Mouse (Mus musculus) kidney, postnatal 0 days (tissue): ENCODE measurements around the gene Rab5b. TPM values are rescaled to one million over a fixed set of nuclear protein-coding genes. Genes with fewer than 3 reads are reported as not detected.

ENCODE experiments used
- ATAC-seq: fragments of 200-750 bp; cut with Nextera tagmentation; replicated peaks from 2 replicates; pipeline ENCODE4 v1.8.0; 2017; ENCODE audit warnings: low read depth, moderate number of reproducible peaks, moderate TSS enrichment, moderate library complexity; ENCODE audit not compliant: low FRiP score
- DNase-seq: peaks from one replicate; pipeline ENCODE4 v3.0.0-alpha.2; 2016; ENCODE audit warnings: low spot score
- H3K27ac ChIP-seq: fragments of 300-500 bp; sonication (generic); 2 replicates; pipeline ENCODE4 v1.5.1; 2014; ENCODE audit warnings: mild to moderate bottlenecking
- H3K27me3 ChIP-seq: fragments of 300-500 bp; sonication (generic); 2 replicates; pipeline ENCODE4 v1.6.1; 2014; ENCODE audit warnings: low read length, mixed read lengths; ENCODE audit not compliant: insufficient read depth
- H3K36me3 ChIP-seq: fragments of 300-500 bp; sonication (generic); 2 replicates; pipeline ENCODE4 v1.6.1; 2014; ENCODE audit warnings: low read length, mixed read lengths; ENCODE audit not compliant: insufficient read depth
- H3K4me1 ChIP-seq: fragments of 300-500 bp; sonication (generic); replicated peaks from 2 replicates; pipeline ENCODE4 v1.6.1; 2014; ENCODE audit warnings: antibody characterized with exemption, low read length, mixed read lengths; ENCODE audit not compliant: insufficient read depth
- H3K4me2 ChIP-seq: fragments of 300-500 bp; sonication (generic); 2 replicates; pipeline ENCODE4 v1.6.1; 2014; ENCODE audit warnings: mild to moderate bottlenecking, low read length, moderate library complexity, mixed read lengths
- H3K4me3 ChIP-seq: fragments of 300-500 bp; sonication (generic); replicated peaks from 2 replicates; pipeline ENCODE4 v1.5.1; 2014; ENCODE audit warnings: low read depth, low read length
- H3K9ac ChIP-seq: fragments of 300-500 bp; sonication (generic); 2 replicates; pipeline ENCODE4 v1.6.1; 2014; ENCODE audit warnings: low read depth, low read length
- H3K9me3 ChIP-seq: fragments of 300-500 bp; sonication (generic); replicated peaks from 2 replicates; pipeline ENCODE4 v1.6.1; 2016; ENCODE audit warnings: low read length, inconsistent platforms, mixed read lengths
- CTCF ChIP-seq: IDR thresholded peaks from 2 replicates; pipeline ENCODE4 v1.5.1; 2016; ENCODE audit warnings: antibody characterized with exemption, low read depth, mild to moderate bottlenecking, moderate library complexity
- WGBS: fragments of 180-500 bp; shearing (Covaris S2); extraction: QIAGEN DNeasy Blood & Tissue Kit; methylation state at CpG from one replicate; pipeline ENCODE4 v1.1.7; 2014; 5-methylcytosine and 5-hydroxymethylcytosine counted together
- polyA plus RNA-seq: library from polyadenylated mRNA; unstranded; fragments of >200 nt; fragmentation: Nextera tagmentation; extraction: Ambion mirVana; gene quantifications from 2 replicates; pipeline ENCODE4 v1.2.1, GENCODE M21; 2015

Gene Rab5b
- polyA plus RNA-seq, 1 experiment from 2014 or later, result 57.9 TPM

DNA sequence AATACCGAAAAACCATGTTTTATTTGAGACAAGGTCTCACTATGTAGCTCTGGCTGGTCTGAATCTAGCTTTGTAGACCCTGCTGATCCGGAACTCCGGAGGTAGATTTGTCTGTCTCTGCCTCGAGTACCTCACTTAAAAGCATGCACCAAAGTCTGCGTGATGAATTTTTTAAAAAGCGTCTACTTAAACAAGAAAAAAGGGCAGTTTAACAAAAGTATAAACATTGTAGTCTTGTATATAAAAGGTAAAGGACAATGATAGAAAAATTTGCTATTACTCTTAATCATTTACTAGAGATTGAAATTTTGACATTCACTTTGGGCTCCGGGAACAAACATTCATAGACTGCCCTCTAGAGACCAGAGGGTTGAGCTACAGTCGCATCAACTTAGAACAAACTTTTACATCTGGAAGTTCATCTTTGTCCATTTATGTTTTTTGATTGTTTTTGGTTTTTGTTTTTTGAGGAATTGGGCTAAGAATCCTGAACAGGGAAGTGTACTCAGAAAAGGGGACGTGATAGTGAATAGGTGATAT, 21.5 kb downstream of the Rab5b start:
- H3K36me3 ChIP-seq, result peaks cover 2% of the 10 kb centered on the region
- DNase-seq (peak; percentile 85), ATAC-seq (no peak)
- peak overlapping the region; percentile 74 for H3K4me3 ChIP-seq
- peak overlapping the region; percentile 58 for H3K27ac ChIP-seq
- no peaks in the 10 kb centered on the region for H3K4me1 ChIP-seq
- H3K4me2 ChIP-seq, result peak overlapping the region; percentile 94
- no peaks in the 10 kb centered on the region for H3K27me3 ChIP-seq
- H3K9me3 ChIP-seq, result no peaks in the 10 kb centered on the region
- WGBS, result 2% methylated on average over 9 of the region's 9 CpGs
- H3K9ac ChIP-seq, result peak overlapping the region; percentile 61
- TF ChIP-seq CTCF, result peak; percentile 80

DNA sequence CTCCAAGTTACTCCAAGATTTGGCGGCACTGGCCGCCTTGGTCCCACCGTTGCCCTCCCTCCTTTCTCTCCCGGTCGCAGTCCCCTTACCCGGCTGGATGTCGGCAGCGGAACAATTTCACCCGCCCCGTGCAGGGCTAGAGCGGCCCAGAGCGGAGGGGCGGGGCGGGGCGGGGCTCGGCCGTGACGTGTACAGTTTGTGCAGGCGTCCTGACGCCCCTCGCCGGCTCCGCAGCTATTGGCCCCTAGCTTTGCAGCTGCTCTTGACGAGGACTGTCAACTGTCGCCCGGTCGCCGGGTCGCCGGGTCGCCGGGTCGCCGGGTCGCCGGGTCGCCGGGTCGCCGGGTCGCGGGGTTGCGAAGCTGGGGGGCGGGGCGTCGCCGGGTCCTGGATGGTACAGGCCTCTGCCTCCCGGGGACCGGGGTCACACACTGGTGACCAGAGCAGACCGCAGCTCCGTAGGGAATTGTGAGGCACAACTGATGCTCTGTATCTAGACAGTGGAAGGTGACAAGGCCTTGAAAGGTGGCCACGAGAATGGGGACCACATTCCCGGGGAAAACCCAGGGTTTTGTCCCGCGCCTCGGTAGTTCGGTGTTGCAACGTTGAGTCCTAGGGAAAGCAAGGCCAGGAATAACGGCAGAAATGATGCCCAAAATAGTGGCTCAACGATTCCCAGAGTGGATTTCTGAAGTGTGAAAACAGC, 22.1 kb downstream of the Rab5b start, which contains the start of gene Suox:
Gene Suox (minus strand): TSS at position 311 of the 706 bp plus-strand sequence.
- Histone ChIP-seq H3K4me2 (peak within 1 kb of the TSS; percentile 94), H3K36me3 (no peaks in the 10 kb centered on the region), H3K4me3 (peak within 1 kb of the TSS; percentile 74), H3K27me3 (no peaks in the 10 kb centered on the region), H3K9me3 (no peaks in the 10 kb centered on the region), H3K9ac (peak within 1 kb of the TSS; percentile 61), H3K4me1 (no peaks in the 10 kb centered on the region), H3K27ac (peak within 1 kb of the TSS; percentile 58)
- ATAC-seq (peak; percentile 92), DNase-seq (peak; percentile 93)
- TF ChIP-seq CTCF, result no peak
- under 1% methylated on average over 58 of the region's 60 CpGs for WGBS

DNA sequence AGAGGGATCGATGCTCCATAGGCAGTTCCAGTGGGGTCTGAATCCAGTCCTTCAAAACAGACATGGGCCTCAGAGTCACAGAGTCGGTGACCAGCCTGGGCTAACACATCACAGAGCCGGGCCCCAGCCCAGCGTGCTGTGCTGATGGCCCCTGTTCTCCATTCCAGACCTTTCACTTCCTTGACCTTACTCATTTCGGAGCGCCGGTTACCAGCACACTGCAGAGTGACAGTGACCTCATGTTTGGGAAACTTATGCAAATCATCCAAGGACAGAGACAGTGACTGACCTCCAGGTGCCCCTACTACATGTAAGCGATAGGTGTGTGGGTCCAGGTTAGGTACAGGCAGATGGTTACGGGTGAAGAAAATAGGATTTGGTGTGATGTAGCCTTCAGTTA, 24.9 kb downstream of the Rab5b start:
- Histone ChIP-seq H3K9ac (no peak overlapping the region), H3K4me3 (no peak overlapping the region), H3K27ac (no peak overlapping the region), H3K36me3 (no peaks in the 10 kb centered on the region), H3K4me2 (no peak overlapping the region), H3K9me3 (no peaks in the 10 kb centered on the region), H3K27me3 (no peaks in the 10 kb centered on the region), H3K4me1 (no peaks in the 10 kb centered on the region)
- WGBS, result 93% methylated on average over 9 of the region's 9 CpGs
- DNase-seq (no peak), ATAC-seq (no peak)
- TF ChIP-seq CTCF, result no peak

DNA sequence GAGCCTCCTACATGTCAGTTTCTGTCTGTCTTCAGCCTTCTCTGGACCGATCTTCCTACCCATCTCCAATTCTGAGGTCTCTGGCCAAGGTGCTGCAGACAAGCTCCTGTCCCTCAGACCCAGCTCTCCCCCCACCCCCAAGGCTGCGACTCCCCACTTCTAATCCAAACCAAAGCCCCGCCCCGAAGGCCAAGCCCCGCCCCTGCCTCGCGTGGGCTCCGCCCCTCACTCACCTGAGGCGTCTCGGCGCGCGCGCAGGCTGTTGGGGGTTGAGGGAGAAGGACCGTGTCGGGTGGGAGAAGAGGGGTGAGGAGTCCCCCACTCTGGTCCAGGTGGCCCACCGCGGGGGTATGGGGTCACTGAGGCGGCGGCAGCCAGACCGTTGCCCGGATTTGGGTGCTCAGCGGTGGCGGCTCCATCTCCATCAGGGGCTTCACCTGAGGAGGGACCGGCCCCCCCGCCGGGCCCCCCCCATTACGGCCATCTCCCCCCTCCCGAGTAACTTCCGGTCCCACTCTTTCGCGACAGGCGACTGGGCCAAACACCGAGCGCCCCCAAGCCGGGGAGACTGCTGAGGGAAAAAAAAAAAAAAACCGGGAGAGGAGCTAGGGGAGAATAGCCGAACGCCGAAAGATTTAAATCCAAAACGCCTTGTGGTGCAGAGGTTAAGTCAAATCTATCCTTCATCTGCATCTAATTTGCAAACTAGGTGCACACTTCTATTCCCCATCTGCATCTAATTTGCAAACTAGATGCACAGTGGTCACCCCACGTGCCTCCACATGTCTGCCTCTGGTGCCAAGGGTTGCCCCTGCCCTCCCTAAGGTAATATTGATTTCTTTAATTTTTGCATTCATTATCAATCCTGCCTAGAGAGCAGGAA, 27.0 kb downstream of the Rab5b start:
- peak overlapping the region; percentile 75 for H3K4me3 ChIP-seq
- TF ChIP-seq CTCF, result no peak
- DNase-seq (peak; percentile 72), ATAC-seq (peak; percentile 50)
- peak overlapping the region; percentile 72 for H3K27ac ChIP-seq
- no peaks in the 10 kb centered on the region for H3K4me1 ChIP-seq
- no peaks in the 10 kb centered on the region for H3K36me3 ChIP-seq
- peak overlapping the region; percentile 74 for H3K9ac ChIP-seq
- H3K9me3 ChIP-seq, result no peaks in the 10 kb centered on the region
- 2% methylated on average over 42 of the region's 42 CpGs for WGBS
- no peaks in the 10 kb centered on the region for H3K27me3 ChIP-seq
- H3K4me2 ChIP-seq, result peak overlapping the region; percentile 93

DNA sequence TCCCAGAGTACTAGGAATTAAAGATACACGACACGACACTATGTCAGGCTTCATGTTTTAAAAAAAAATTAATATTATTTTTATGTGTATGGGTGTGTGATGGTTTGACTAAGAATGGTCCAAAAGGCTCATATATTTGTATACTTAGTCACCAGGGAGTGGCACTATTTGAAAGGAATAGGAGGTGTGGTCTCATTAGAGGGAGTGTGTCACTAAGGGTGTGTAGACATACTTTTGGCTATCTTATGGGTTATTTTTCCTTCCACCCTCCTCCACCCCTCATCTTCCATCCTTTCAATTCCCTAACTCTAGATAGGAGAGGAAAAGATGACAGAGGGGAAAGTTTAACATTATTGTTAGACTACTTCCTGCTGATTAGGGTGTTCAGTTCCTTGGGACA, 30.3 kb downstream of the Rab5b start:
- no peak overlapping the region for H3K9ac ChIP-seq
- no peaks in the 10 kb centered on the region for H3K9me3 ChIP-seq
- no peaks in the 10 kb centered on the region for H3K27me3 ChIP-seq
- DNase-seq (no peak), ATAC-seq (no peak)
- WGBS, result 95% methylated on average over 2 of the region's 2 CpGs
- TF ChIP-seq CTCF, result no peak
- H3K4me1 ChIP-seq, result no peaks in the 10 kb centered on the region
- H3K4me3 ChIP-seq, result no peak overlapping the region
- no peak overlapping the region for H3K27ac ChIP-seq
- H3K4me2 ChIP-seq, result no peak overlapping the region
- no peaks in the 10 kb centered on the region for H3K36me3 ChIP-seq

DNA sequence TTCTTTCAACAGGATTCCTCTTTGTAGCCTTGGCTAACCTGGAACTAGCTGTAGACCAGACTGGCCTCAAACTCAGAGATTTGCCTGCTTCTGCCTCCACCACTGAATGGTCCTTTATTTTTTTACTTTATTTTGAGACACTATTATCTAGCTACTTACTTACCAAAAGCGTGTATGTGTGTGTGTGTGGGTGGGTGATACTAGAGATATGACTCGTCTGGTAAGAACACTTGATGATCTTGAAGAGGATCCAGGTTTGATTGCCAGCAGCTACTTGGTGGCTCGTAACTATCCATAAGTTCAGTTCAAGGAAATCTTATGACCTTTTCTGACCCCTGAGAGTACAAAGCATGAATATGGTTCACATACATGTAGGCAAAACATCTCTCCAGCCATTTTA, 30.8 kb downstream of the Rab5b start:
- no peak overlapping the region for H3K4me3 ChIP-seq
- ATAC-seq (no peak), DNase-seq (no peak)
- no peak for TF ChIP-seq CTCF
- no peak overlapping the region for H3K27ac ChIP-seq
- H3K9ac ChIP-seq, result no peak overlapping the region
- H3K4me1 ChIP-seq, result no peaks in the 10 kb centered on the region
- no peaks in the 10 kb centered on the region for H3K9me3 ChIP-seq
- WGBS, result 86% methylated on average over 3 of the region's 3 CpGs
- no peak overlapping the region for H3K4me2 ChIP-seq
- no peaks in the 10 kb centered on the region for H3K36me3 ChIP-seq
- H3K27me3 ChIP-seq, result no peaks in the 10 kb centered on the region
